Mouse (Mus musculus) CH12.LX (cell line): ENCODE measurements around the gene Grin2c.
A peak's percentile ranks its signal among the peaks of the same experiment; 100 is the strongest.

Experiments
- CTCF ChIP-seq, 2 experiments: IDR thresholded peaks in 1 of 2; conservative IDR thresholded peaks in 1 of 2; 2 replicates each; pipeline ENCODE4 v1.5.1; 2011 to 2012; ENCODE audit warnings: low read depth in 2 of 2, low read length in 2 of 2, improper control_type of control experiment in 1 of 2, inconsistent platforms in 1 of 2, mild to moderate bottlenecking in 1 of 2, moderate library complexity in 1 of 2
- E2F4 ChIP-seq: IDR thresholded peaks from 2 replicates; pipeline ENCODE4 v1.6.1; 2011; ENCODE audit warnings: low read depth, low read length, improper control_type of control experiment; ENCODE audit not compliant: insufficient replicate concordance
- MAX ChIP-seq: IDR thresholded peaks from 2 replicates; pipeline ENCODE4 v1.6.1; 2011; ENCODE audit warnings: low read length, improper control_type of control experiment
- MEF2A ChIP-seq: IDR thresholded peaks from 2 replicates; pipeline ENCODE4 v1.6.1; 2014; ENCODE audit warnings: low read depth, mild to moderate bottlenecking, inconsistent platforms, low read length, improper control_type of control experiment, borderline replicate concordance
- NELFE ChIP-seq: IDR thresholded peaks from 2 replicates; pipeline ENCODE4 v1.6.1; 2011; ENCODE audit warnings: low read depth, low read length, improper control_type of control experiment
- RAD21 ChIP-seq: IDR thresholded peaks from 2 replicates; pipeline ENCODE4 v1.6.1; 2011; ENCODE audit warnings: low read depth, mild to moderate bottlenecking, low read length, improper control_type of control experiment, moderate library complexity
- USF1 ChIP-seq: IDR thresholded peaks from 2 replicates; pipeline ENCODE4 v1.6.1; 2014; ENCODE audit warnings: low read depth, mild to moderate bottlenecking, inconsistent platforms, low read length, improper control_type of control experiment
- ZC3H11A ChIP-seq: IDR thresholded peaks from 2 replicates; pipeline ENCODE4 v1.6.1; 2012; ENCODE audit warnings: low read depth, mild to moderate bottlenecking, inconsistent platforms, low read length, improper control_type of control experiment
- ZNF384 ChIP-seq: IDR thresholded peaks from 2 replicates; pipeline ENCODE4 v1.6.1; 2012; ENCODE audit warnings: low read depth, low read length, improper control_type of control experiment, inconsistent platforms

DNA sequence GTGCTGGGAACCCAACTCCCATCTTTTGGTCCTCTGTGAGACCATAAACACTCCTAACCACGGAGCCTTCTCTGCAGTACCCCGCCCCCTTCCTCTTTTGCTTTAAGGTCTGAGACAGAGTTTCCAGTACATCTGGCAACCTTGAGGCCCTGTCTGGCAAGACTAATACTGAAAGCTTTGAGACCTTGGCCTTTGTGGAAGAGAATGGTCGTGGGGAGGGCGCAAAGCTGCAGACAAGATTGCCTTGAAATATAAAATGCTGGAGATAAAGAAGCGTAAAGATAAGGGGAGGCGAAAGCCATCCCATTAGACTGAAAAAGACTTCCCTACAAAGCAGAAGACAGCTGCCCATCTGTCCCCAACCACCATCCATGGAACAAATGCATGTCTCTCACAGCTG is 8.5 kb upstream of the Grin2c start:
- TF ChIP-seq CTCF (conservative IDR thresholded peaks at IDR 0.05 in 1 of 2, IDR thresholded peaks at IDR 0.05 in 1 of 2; ENCODE audit: low read depth in 2 of 2, low read length in 2 of 2) (0 out of 4 replicates have a peak, but pooled peaks of 1 of the 2 experiments have one; percentile 5), NELFE (peak; percentile 47; the same call in 1 of the 2 replicates), MEF2A (peak; percentile 88), USF1 (no peak), ZNF384 (no peak), MAX (0 out of 2 replicates have a peak, but pooled peaks have one; percentile 41), ZC3H11A (no peak), RAD21 (no peak; the same call in 1 of the 2 replicates), E2F4 (no peak)
